Mouse (Mus musculus) forebrain, embryonic 13.5 days (tissue): ENCODE measurements around the gene Arl15. TPM values are rescaled to one million over a fixed set of nuclear protein-coding genes. Genes with fewer than 3 reads are reported as not detected.

ENCODE experiments used
- ATAC-seq: fragments of 200-750 bp; cut with Nextera tagmentation; 2 replicates; pipeline ENCODE4 v1.8.0; 2017
- H3K27ac ChIP-seq: fragments of 300-500 bp; sonication (generic); 2 replicates; pipeline ENCODE4 v1.5.1; 2015; ENCODE audit warnings: inconsistent platforms, mild to moderate bottlenecking, moderate library complexity
- H3K27me3 ChIP-seq: fragments of 300-500 bp; sonication (generic); 2 replicates; pipeline ENCODE4 v1.6.1; 2015; ENCODE audit warnings: mild to moderate bottlenecking, inconsistent platforms
- H3K36me3 ChIP-seq: fragments of 300-500 bp; sonication (generic); 2 replicates; pipeline ENCODE4 v1.6.1; 2015; ENCODE audit warnings: mild to moderate bottlenecking, inconsistent platforms; ENCODE audit not compliant: poor library complexity, severe bottlenecking
- H3K4me1 ChIP-seq: fragments of 300-500 bp; sonication (generic); 2 replicates; pipeline ENCODE4 v1.6.1; 2015; ENCODE audit warnings: inconsistent platforms
- H3K4me2 ChIP-seq: fragments of 300-500 bp; sonication (generic); 2 replicates; pipeline ENCODE4 v1.6.1; 2015; ENCODE audit warnings: inconsistent platforms, mild to moderate bottlenecking, moderate library complexity
- H3K4me3 ChIP-seq: fragments of 300-500 bp; sonication (generic); 2 replicates; pipeline ENCODE4 v1.5.1; 2015; ENCODE audit warnings: mild to moderate bottlenecking, inconsistent platforms
- H3K9ac ChIP-seq: fragments of 300-500 bp; sonication (generic); 2 replicates; pipeline ENCODE4 v1.6.1; 2015; ENCODE audit warnings: mild to moderate bottlenecking, inconsistent platforms
- H3K9me3 ChIP-seq: fragments of 300-500 bp; sonication (generic); replicated peaks from 2 replicates; pipeline ENCODE4 v1.6.1; 2016; ENCODE audit warnings: inconsistent platforms
- WGBS: fragments of 180-500 bp; shearing (Covaris S2); methylation state at CpG from one replicate; pipeline ENCODE4 v1.1.7; 2015; 5-methylcytosine and 5-hydroxymethylcytosine counted together
- polyA plus RNA-seq: library from polyadenylated mRNA; unstranded; fragments of >200 nt; fragmentation: Nextera tagmentation; extraction: Ambion mirVana; gene quantifications from 2 replicates; pipeline ENCODE4 v1.2.1, GENCODE M21; 2015

Gene Arl15
- polyA plus RNA-seq, 1 experiment from 2014 or later, result 17.8 TPM

- Histone ChIP-seq H3K9ac (no peak overlapping the region), H3K36me3 (no peaks in the 10 kb centered on the region), H3K4me1 (peaks cover 40% of the 10 kb centered on the region), H3K27me3 (no peaks in the 10 kb centered on the region), H3K4me3 (no peak overlapping the region), H3K4me2 (no peak overlapping the region), H3K27ac (no peak overlapping the region), H3K9me3 (no peaks in the 10 kb centered on the region)
- ATAC-seq, result no peak
- 91% methylated on average over 14 of the region's 14 CpGs for WGBS
Measured at GRCm38 (mm10) chr13:113915700-113916099, 121.4 kb downstream of the Arl15 start.

GRCm38 (mm10) chr13:113916761-113917160 lies 122.5 kb downstream of the Arl15 start:
- Histone ChIP-seq H3K9ac (no peak overlapping the region), H3K4me1 (peaks cover 40% of the 10 kb centered on the region), H3K36me3 (no peaks in the 10 kb centered on the region), H3K9me3 (no peaks in the 10 kb centered on the region), H3K4me3 (no peak overlapping the region), H3K27me3 (no peaks in the 10 kb centered on the region), H3K4me2 (no peak overlapping the region), H3K27ac (peak overlapping the region; percentile 80; the same call in 1 of the 2 replicates)
- 67% methylated on average over 5 of the region's 5 CpGs for WGBS
- ATAC-seq, result peak; percentile 20; the same call in 1 of the 2 replicates

GRCm38 (mm10) chr13:113917376-113917775 lies 123.1 kb downstream of the Arl15 start:
- peak overlapping the region; percentile 18; the same call in 1 of the 2 replicates for H3K4me3 ChIP-seq

GRCm38 (mm10) chr13:113917868-113918411 lies 123.6 kb downstream of the Arl15 start:
- no peaks in the 10 kb centered on the region for H3K9me3 ChIP-seq
- H3K4me1 ChIP-seq, result peaks cover 40% of the 10 kb centered on the region
- WGBS, result 8% methylated on average over 15 of the region's 15 CpGs
- peak overlapping the region; percentile 80 for H3K27ac ChIP-seq
- peak overlapping the region; percentile 18 for H3K4me3 ChIP-seq
- H3K27me3 ChIP-seq, result no peaks in the 10 kb centered on the region
- H3K9ac ChIP-seq, result peak overlapping the region; percentile 50
- H3K36me3 ChIP-seq, result no peaks in the 10 kb centered on the region
- peak overlapping the region; percentile 54 for H3K4me2 ChIP-seq
- ATAC-seq, result peak; percentile 89

More at GRCm38 (mm10) chr13:113917376-113917775, 123.1 kb downstream of the Arl15 start:
- Histone ChIP-seq H3K27ac (peak overlapping the region; percentile 80), H3K27me3 (no peaks in the 10 kb centered on the region), H3K4me1 (peaks cover 40% of the 10 kb centered on the region), H3K36me3 (no peaks in the 10 kb centered on the region), H3K4me2 (peak overlapping the region; percentile 54), H3K9ac (peak overlapping the region; percentile 50; the same call in 1 of the 2 replicates), H3K9me3 (no peaks in the 10 kb centered on the region)
- peak; percentile 20 for ATAC-seq
- WGBS, result 24% methylated on average over 6 of the region's 6 CpGs

GRCm38 (mm10) chr13:113918668-113919067 lies 124.4 kb downstream of the Arl15 start:
- H3K4me3 ChIP-seq, result no peak overlapping the region
- 48% methylated on average over 7 of the region's 7 CpGs for WGBS
- no peaks in the 10 kb centered on the region for H3K36me3 ChIP-seq
- peak overlapping the region; percentile 54 for H3K4me2 ChIP-seq
- H3K9ac ChIP-seq, result no peak overlapping the region
- H3K4me1 ChIP-seq, result peaks cover 40% of the 10 kb centered on the region
- H3K27ac ChIP-seq, result peak overlapping the region; percentile 80
- no peaks in the 10 kb centered on the region for H3K9me3 ChIP-seq
- ATAC-seq, result peak; percentile 22; the same call in 1 of the 2 replicates
- H3K27me3 ChIP-seq, result no peaks in the 10 kb centered on the region

DNA sequence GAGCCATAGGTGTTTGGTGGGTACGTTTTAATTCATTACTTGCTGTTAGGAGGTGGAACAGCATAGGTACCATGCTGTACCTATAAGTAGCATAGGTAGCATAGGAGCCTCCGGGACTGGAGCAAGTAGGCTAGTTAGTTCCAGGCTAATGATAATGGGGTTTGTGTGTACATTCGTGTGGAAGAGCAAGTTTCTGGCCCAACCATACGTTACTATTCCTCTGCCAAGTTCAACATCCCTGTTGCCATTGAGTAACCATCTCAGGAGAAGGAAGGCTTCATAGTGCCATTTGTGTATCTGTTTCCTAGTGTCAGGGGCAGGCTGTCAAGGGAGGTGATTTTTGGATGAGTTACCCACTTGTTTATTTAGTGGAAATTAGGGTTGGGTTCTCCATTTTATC lies 141.4 kb downstream of the Arl15 start:
- Histone ChIP-seq H3K4me2 (no peak overlapping the region), H3K4me1 (no peaks in the 10 kb centered on the region), H3K36me3 (no peaks in the 10 kb centered on the region), H3K27ac (no peak overlapping the region), H3K27me3 (no peaks in the 10 kb centered on the region), H3K4me3 (no peak overlapping the region), H3K9me3 (no peaks in the 10 kb centered on the region), H3K9ac (no peak overlapping the region)
- 89% methylated on average over 4 of the region's 4 CpGs for WGBS
- no peak for ATAC-seq

GRCm38 (mm10) chr13:113937231-113937630 lies 142.9 kb downstream of the Arl15 start:
- no peaks in the 10 kb centered on the region for H3K27me3 ChIP-seq
- H3K9me3 ChIP-seq, result no peaks in the 10 kb centered on the region
- H3K4me3 ChIP-seq, result no peak overlapping the region
- H3K4me1 ChIP-seq, result no peaks in the 10 kb centered on the region
- H3K4me2 ChIP-seq, result no peak overlapping the region
- H3K9ac ChIP-seq, result no peak overlapping the region
- H3K27ac ChIP-seq, result no peak overlapping the region
- no peaks in the 10 kb centered on the region for H3K36me3 ChIP-seq
- WGBS, result 94% methylated on average over 5 of the region's 5 CpGs
- no peak for ATAC-seq

DNA sequence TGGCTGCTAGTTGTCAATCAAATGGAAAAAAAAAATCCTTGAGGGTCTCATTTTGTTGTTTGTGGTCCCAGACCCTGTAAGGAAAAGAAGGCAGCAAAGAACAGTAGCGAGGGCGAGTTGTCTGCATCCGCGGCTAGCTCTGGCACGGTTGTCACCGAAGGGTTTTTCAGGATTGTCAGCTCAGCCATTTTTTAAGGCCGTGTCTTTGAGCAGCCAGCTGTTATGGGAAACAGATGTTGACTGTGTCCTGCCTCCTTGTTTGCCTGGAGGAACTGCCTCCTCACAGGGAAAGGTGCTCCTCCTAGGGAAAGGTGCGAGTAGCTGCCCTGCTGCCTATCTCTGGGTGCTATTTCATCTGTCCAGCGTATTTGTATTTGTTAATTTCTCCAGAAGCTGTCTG lies 144.3 kb downstream of the Arl15 start:
- WGBS, result 92% methylated on average over 9 of the region's 9 CpGs
- Histone ChIP-seq H3K27me3 (no peaks in the 10 kb centered on the region), H3K9ac (no peak overlapping the region), H3K36me3 (no peaks in the 10 kb centered on the region), H3K4me2 (no peak overlapping the region), H3K27ac (no peak overlapping the region), H3K9me3 (no peaks in the 10 kb centered on the region), H3K4me1 (no peaks in the 10 kb centered on the region), H3K4me3 (no peak overlapping the region)
- ATAC-seq, result no peak

DNA sequence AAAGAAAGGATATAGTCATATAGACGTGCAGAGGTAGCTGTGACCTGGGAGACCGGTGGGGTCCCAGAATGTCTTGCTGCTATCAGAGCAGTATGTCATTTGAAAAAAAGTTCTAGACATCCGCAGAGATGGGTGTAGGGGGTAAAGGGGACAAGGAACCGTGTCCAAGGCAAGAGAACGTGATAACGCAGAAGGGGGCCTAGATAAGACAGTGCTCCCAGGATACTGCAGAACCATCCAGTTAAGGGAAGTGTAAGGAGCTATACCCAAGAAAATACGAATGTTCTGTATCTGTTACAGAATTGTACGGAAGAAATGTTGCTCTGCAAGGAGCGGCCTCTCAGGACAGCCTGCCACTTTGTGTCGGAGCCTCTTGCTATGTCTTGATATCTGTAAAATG lies 144.8 kb downstream of the Arl15 start:
- Histone ChIP-seq H3K9ac (no peak overlapping the region), H3K36me3 (no peaks in the 10 kb centered on the region), H3K4me3 (no peak overlapping the region), H3K4me2 (no peak overlapping the region), H3K27me3 (no peaks in the 10 kb centered on the region), H3K9me3 (no peaks in the 10 kb centered on the region), H3K4me1 (no peaks in the 10 kb centered on the region), H3K27ac (no peak overlapping the region)
- 95% methylated on average over 10 of the region's 10 CpGs for WGBS
- no peak for ATAC-seq

DNA sequence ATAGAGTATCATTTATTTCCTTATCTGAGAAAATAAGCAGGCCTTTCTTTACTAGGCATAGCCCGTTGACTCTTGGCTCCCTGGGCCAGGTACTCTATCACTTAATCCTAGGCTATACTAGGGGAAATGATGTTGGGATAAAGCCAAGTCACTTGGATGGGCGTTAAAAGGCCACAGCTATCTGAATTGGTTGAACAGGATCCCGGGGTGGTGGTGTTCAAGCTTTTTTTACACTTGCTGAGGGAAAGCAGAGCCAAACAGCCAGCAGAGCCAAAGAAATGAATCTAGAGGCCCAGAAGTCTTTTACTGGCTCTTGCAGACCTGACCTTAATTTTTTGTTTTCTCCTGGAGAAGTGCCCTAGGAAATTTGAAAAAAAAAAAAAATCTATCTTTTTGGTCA lies 145.4 kb downstream of the Arl15 start:
- 76% methylated on average over 3 of the region's 3 CpGs for WGBS
- Histone ChIP-seq H3K27me3 (no peaks in the 10 kb centered on the region), H3K4me3 (no peak overlapping the region), H3K9ac (no peak overlapping the region), H3K4me2 (no peak overlapping the region), H3K36me3 (no peaks in the 10 kb centered on the region), H3K4me1 (no peaks in the 10 kb centered on the region), H3K27ac (no peak overlapping the region), H3K9me3 (no peaks in the 10 kb centered on the region)
- no peak for ATAC-seq

DNA sequence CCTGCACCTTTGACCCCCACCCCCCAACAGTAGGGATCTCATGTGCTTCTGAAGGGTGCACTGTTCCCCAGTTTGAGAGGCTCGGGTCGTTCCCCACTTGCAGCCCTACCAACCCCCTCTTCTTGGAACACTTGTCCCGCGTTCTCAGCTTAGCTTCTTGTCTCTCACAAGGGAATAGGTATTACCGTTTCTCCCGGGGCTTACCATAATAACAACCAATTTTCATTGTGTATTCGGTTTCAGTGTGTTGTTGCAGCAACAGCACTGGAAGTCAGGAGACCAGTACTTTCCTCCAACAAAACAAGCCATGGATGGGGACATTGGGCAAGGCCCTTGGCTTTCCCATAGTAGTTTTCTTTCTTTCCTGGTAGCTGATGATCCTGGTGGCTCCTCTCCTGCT lies 145.8 kb downstream of the Arl15 start:
- H3K4me1 ChIP-seq, result no peaks in the 10 kb centered on the region
- no peaks in the 10 kb centered on the region for H3K9me3 ChIP-seq
- no peak overlapping the region for H3K27ac ChIP-seq
- H3K9ac ChIP-seq, result no peak overlapping the region
- WGBS, result 96% methylated on average over 7 of the region's 7 CpGs
- H3K4me3 ChIP-seq, result no peak overlapping the region
- H3K27me3 ChIP-seq, result no peaks in the 10 kb centered on the region
- no peak overlapping the region for H3K4me2 ChIP-seq
- H3K36me3 ChIP-seq, result no peaks in the 10 kb centered on the region
- ATAC-seq, result no peak

- ATAC-seq, result 0 out of 2 replicates have a peak, but pooled peaks have one; percentile 48
- H3K4me2 ChIP-seq, result no peak overlapping the region
- no peaks in the 10 kb centered on the region for H3K36me3 ChIP-seq
- WGBS, result 59% methylated on average over 3 of the region's 3 CpGs
- H3K27me3 ChIP-seq, result no peaks in the 10 kb centered on the region
- H3K4me1 ChIP-seq, result no peaks in the 10 kb centered on the region
- H3K4me3 ChIP-seq, result no peak overlapping the region
- no peak overlapping the region for H3K27ac ChIP-seq
- H3K9me3 ChIP-seq, result no peaks in the 10 kb centered on the region
- H3K9ac ChIP-seq, result no peak overlapping the region
Measured at GRCm38 (mm10) chr13:113941943-113942342, 147.6 kb downstream of the Arl15 start.

DNA sequence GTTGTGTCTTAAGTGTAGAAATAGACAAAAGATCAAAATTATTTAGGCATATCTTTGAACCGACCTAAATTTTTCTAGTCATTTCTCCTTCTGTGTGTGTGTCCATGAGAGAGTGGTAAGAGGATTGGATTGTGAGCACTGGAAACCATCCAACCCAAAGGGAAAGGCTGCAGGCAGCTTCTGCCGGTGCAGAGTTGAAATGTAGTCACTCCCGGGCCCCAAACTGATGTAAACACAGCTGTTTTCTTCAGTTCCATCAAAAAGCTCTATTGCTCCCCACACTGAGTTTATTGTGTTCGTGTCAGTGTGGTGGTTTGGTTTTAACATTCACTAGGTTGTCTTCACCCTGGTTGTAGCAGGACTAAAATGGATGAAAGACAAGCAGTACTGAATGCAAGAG lies 153.2 kb downstream of the Arl15 start:
- Histone ChIP-seq H3K36me3 (no peaks in the 10 kb centered on the region), H3K27me3 (no peaks in the 10 kb centered on the region), H3K9ac (no peak overlapping the region), H3K4me3 (no peak overlapping the region), H3K4me1 (peaks cover 18% of the 10 kb centered on the region), H3K9me3 (no peaks in the 10 kb centered on the region), H3K27ac (no peak overlapping the region), H3K4me2 (no peak overlapping the region)
- 0 out of 2 replicates have a peak, but pooled peaks have one; percentile 36 for ATAC-seq
- 42% methylated on average over 4 of the region's 4 CpGs for WGBS
